Mouse (Mus musculus) liver, embryonic 14.5 days (tissue): ENCODE measurements around the gene Adh6b.

ENCODE experiments used
- CTCF ChIP-seq: IDR thresholded peaks from 2 replicates; pipeline ENCODE4 v1.5.1; 2016; ENCODE audit warnings: antibody characterized with exemption, low read depth, control low read depth
- EP300 ChIP-seq: IDR thresholded peaks from 2 replicates; pipeline ENCODE4 v1.6.1; 2016; ENCODE audit warnings: antibody characterized with exemption, low read depth

- no peak for TF ChIP-seq CTCF
- no peak for TF ChIP-seq EP300
Observed at GRCm38 (mm10) chr3:138302676-138303075, 38.9 kb upstream of the Adh6b start.
